ENCODE assay signal across 10 mouse cellular contexts in genomic region chr5:64623653-64624052, GRCm38 (mm10).
DNase-seq lines count a peak whose midpoint lies in the region; TF ChIP-seq lines count a peak whose summit lies in the region.
"Had no signal": no experiment of that assay in that cellular context is flagged by ENCODE, and none has a peak within 500 bp of the region (broad histone marks: within the 10 kb centered on the region; RNA-seq: fewer than 3 reads in every experiment).

No protein-coding gene starts in this region.

- H3K4me3 ChIP-seq in ES-Bruce4 (ENCODE audit: low read depth, low read length) = no peak overlapping the region
- H3K4me3 ChIP-seq: erythroblast, embryonic 14.5 days had no signal

- no peak for TF ChIP-seq CTCF in ES-Bruce4 (IDR thresholded peaks at IDR 0.05; ENCODE audit: low read depth, low read length)

- DNase-seq in heart, adult 11 months = peak; percentile 84
- no peak for DNase-seq in heart, adult 18-20 months
- peak; percentile 79 for DNase-seq in kidney, postnatal 10 days
- peak; percentile 16 to 29 for DNase-seq in lung, postnatal 4 days
- DNase-seq in left cerebral cortex, adult 11 months (ENCODE audit: low spot score) = no peak
- no peak for DNase-seq in adrenal gland, adult 2 months
- DNase-seq in B cell, adult 2 months = no peak
- DNase-seq: cerebellum, adult 18-20 months had no signal

- H3K36me3 ChIP-seq in ES-Bruce4 (ENCODE audit: control insufficient read depth, insufficient read depth, low read length, poor library complexity, severe bottlenecking) = no peaks in the 10 kb centered on the region

- no peak for TF ChIP-seq POLR2A in ES-Bruce4 (IDR thresholded peaks at IDR 0.05; ENCODE audit: insufficient read depth, low read length)

- H3K4me1 ChIP-seq in ES-Bruce4 (ENCODE audit: control insufficient read depth, insufficient read depth, low read length) = peaks cover 5% of the 10 kb centered on the region

- H3K27ac ChIP-seq in ES-Bruce4 (ENCODE audit: insufficient read depth, low read length) = peak overlapping the region; percentile 53

- no peaks in the 10 kb centered on the region for H3K9me3 ChIP-seq in ES-Bruce4 (replicated peaks; ENCODE audit: control insufficient read depth, insufficient read depth, low read length, poor library complexity, severe bottlenecking)

- H3K9ac ChIP-seq in ES-Bruce4 (ENCODE audit: low read depth, poor library complexity, severe bottlenecking) = no peak overlapping the region

- no peaks in the 10 kb centered on the region for H3K27me3 ChIP-seq in ES-Bruce4 (ENCODE audit: control insufficient read depth, insufficient read depth, low read length, poor library complexity, severe bottlenecking)

- peak; percentile 79; the same call in 1 of the 2 replicates for TF ChIP-seq EP300 in ES-Bruce4 (IDR thresholded peaks at IDR 0.05; ENCODE audit: insufficient read depth, low read depth, low read length)

Comparison
In these comparisons a context has a peak if more than half of its experiments do, and no peak if none do; other contexts are left out.
1. DNase-seq: peak in heart, adult 11 months (single experiment), kidney, postnatal 10 days (single experiment) and lung, postnatal 4 days (2 of 2); none in heart, adult 18-20 months (0 of 2), left cerebral cortex, adult 11 months (single experiment), adrenal gland, adult 2 months (single experiment) and B cell, adult 2 months (0 of 2).